Mouse (Mus musculus) right cerebral cortex, postnatal 10 days (tissue): ENCODE measurements at regions not wholly inside any gene's neighbourhood (a gene's known extent, or its start where the extent isn't known, plus 50 kb on each side); places are given as distances from the start of the nearest gene placed in this dataset.
A peak's percentile ranks its signal among the peaks of the same experiment; 100 is the strongest.

Experiments used
- DNase-seq, 2 experiments: peaks; one replicate each; pipeline ENCODE4 v3.0.0; 2021; ENCODE audit warnings: low spot score in 2 of 2

GRCm38 (mm10) chr6:51044873-51045272 lies 387.6 kb upstream of the Nfe2l3 start:
- no peak for DNase-seq

GRCm38 (mm10) chr6:51052451-51052921 lies 380.0 kb upstream of the Nfe2l3 start:
- DNase-seq: no peak

GRCm38 (mm10) chr6:51057229-51057628 lies 375.2 kb upstream of the Nfe2l3 start:
- DNase-seq: peak; percentile 36 to 46

- no peak for DNase-seq
Measured at GRCm38 (mm10) chr6:51059923-51060847, 372.3 kb upstream of the Nfe2l3 start.

- no peak for DNase-seq
Measured at GRCm38 (mm10) chr6:51060848-51061535, 371.5 kb upstream of the Nfe2l3 start.

GRCm38 (mm10) chr6:51065156-51065555 lies 367.3 kb upstream of the Nfe2l3 start:
- DNase-seq: no peak

GRCm38 (mm10) chr6:51067332-51067731 lies 365.1 kb upstream of the Nfe2l3 start:
- no peak for DNase-seq

- DNase-seq: no peak
Measured at GRCm38 (mm10) chr6:51069945-51070344, 362.5 kb upstream of the Nfe2l3 start.

GRCm38 (mm10) chr6:51071243-51071642 lies 361.2 kb upstream of the Nfe2l3 start:
- DNase-seq: no peak

GRCm38 (mm10) chr6:51075026-51075425 lies 357.4 kb upstream of the Nfe2l3 start:
- no peak for DNase-seq

- DNase-seq: peak in 1 of 2 experiments; percentile 41
Measured at GRCm38 (mm10) chr6:51076861-51077768, 355.4 kb upstream of the Nfe2l3 start.

- no peak for DNase-seq
Measured at GRCm38 (mm10) chr6:51077769-51078096, 354.7 kb upstream of the Nfe2l3 start.

- DNase-seq: no peak
Measured at GRCm38 (mm10) chr6:51078353-51078966, 354.0 kb upstream of the Nfe2l3 start.

- no peak for DNase-seq
Measured at GRCm38 (mm10) chr6:51078967-51079355, 353.5 kb upstream of the Nfe2l3 start.

- no peak for DNase-seq
Measured at GRCm38 (mm10) chr6:51081056-51081455, 351.4 kb upstream of the Nfe2l3 start.

GRCm38 (mm10) chr6:51084656-51085055 lies 347.8 kb upstream of the Nfe2l3 start:
- DNase-seq: no peak

- no peak for DNase-seq
Measured at GRCm38 (mm10) chr6:51085547-51085946, 346.9 kb upstream of the Nfe2l3 start.

- DNase-seq: no peak
Measured at GRCm38 (mm10) chr6:51086347-51086746, 346.1 kb upstream of the Nfe2l3 start.

GRCm38 (mm10) chr6:51087806-51088205 lies 344.7 kb upstream of the Nfe2l3 start:
- DNase-seq: no peak

GRCm38 (mm10) chr6:51088641-51089372 lies 343.7 kb upstream of the Nfe2l3 start:
- DNase-seq: no peak

GRCm38 (mm10) chr6:51093196-51093595 lies 339.3 kb upstream of the Nfe2l3 start:
- DNase-seq: no peak
